Mouse (Mus musculus) Patski (cell line): Measurements from ENCODE around the gene Rin2. TPM values are rescaled to one million over a fixed set of nuclear protein-coding genes. Genes with fewer than 3 reads are reported as not detected.
A peak's percentile ranks its signal among the peaks of the same experiment; 100 is the strongest.

Experiments
- ATAC-seq: fragments of 100-300 bp; one replicate; pipeline ENCODE4 v1.8.0; 2021
- CTCF ChIA-PET: fragments of 350-600 bp; sonication (Branson Sonifier 250); formaldehyde crosslinking; loops from one replicate; lab custom pipeline; 2022; ENCODE audit warnings: inconsistent platforms; lab: Charles Lee
- POLR2A ChIA-PET: fragments of 350-600 bp; sonication (Branson Sonifier 250); formaldehyde crosslinking; loops from one replicate; lab custom pipeline; 2022; ENCODE audit warnings: antibody characterized with exemption, inconsistent platforms; lab: Charles Lee
- DNase-seq: peaks from one replicate; pipeline ENCODE4 v3.0.0-alpha.2; 2011; ENCODE audit warnings: low read depth, low spot score
- H3K27me3 ChIP-seq: fragments of 371-371 bp; one replicate; pipeline ENCODE4 v1.5.1; 2021
- CTCF ChIP-seq: fragments of 100-300 bp; IDR thresholded peaks from one replicate; pipeline ENCODE4 v1.5.1; 2021
- in situ Hi-C: fragments of 300-500 bp; cut with MboI; formaldehyde crosslinking; loops from 3 replicates; pipeline ENCODE4 v1.11.1; 2018; ENCODE audit warnings: low pct_unique_long_range_greater_than_20kb, mixed read lengths
- polyA plus RNA-seq: library from polyadenylated mRNA; unstranded; gene quantifications from one replicate; pipeline ENCODE4 v1.2.3, GENCODE M21; 2021

Rin2 gene
- polyA plus RNA-seq, 1 experiment from 2014 or later, result 38.7 TPM

GRCm38 (mm10) chr2:145855831-145856230, 180.8 kb downstream of the Rin2 start:
- H3K27me3 ChIP-seq, result no peaks in the 10 kb centered on the region
- no peak for TF ChIP-seq CTCF
- DNase-seq (no peak), ATAC-seq (no peak)
- POLR2A ChIA-PET, result no interaction called here
- CTCF ChIA-PET, result interaction anchor here (1.0 kb wide), 1 partner anchor 12 kb away, joined by 4 read pairs; no protein-coding TSS in a partner anchor
- in situ Hi-C loops, result no loop called here

DNA sequence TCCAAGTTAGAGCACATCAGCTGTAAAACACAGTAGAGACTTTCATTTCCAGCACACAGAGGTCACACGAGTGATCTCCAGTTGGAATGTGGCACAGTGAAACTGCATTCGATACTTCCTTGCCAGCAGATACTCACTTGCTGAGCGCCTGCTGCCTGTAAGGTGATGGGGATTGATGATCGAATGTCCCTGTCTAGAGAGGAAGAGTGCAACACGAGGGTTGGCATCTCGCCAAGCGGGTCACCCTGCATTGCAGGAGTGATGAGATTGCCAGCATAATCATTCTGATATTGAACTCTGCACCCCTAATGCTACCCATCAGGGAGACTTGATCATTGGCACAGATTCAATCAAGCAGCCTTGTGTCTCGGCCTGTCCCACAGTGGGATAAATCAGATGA, 182.8 kb downstream of the Rin2 start:
- no peaks in the 10 kb centered on the region for H3K27me3 ChIP-seq
- ATAC-seq (no peak), DNase-seq (no peak)
- TF ChIP-seq CTCF, result no peak
- in situ Hi-C loops, result no loop called here
- POLR2A ChIA-PET, result no interaction called here
- CTCF ChIA-PET, result interaction anchor here (0.6 to 1.0 kb wide), 2 partner anchors 20 to 23 kb away, joined by 3 read pairs; no protein-coding TSS in a partner anchor

DNA sequence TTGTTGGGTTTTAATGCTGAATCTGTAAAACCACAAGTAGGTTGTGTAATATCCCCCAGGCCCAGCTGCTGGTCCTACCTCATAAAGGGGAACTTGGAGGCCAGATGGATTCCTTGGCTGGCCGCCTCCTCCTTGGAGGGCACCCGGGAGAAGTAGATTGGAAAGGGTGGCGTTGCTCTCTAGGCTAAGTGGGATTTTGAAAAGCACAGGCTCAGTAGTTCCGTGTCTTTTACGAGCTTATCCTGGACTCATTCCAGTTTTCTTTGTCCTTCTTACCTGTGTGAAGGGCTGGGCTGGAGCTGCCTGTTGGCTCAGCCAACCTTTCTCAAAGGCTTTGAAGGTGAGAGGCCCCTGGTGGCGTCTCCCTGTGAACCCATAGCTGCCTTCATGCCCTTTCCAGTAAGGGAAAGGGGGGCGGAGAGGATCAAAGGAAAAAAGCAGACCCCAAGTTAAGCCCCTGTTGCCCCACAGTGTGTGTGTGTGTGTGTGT, 184.5 kb downstream of the Rin2 start:
- ATAC-seq, result no peak
- POLR2A ChIA-PET, result interaction anchor here (0.6 to 1.9 kb wide), 8 partner anchors 9 to 171 kb away, joined by 3 to 5 read pairs (median 3); no protein-coding TSS in a partner anchor
- no peak for DNase-seq

GRCm38 (mm10) chr2:145859932-145860801, 185.2 kb downstream of the Rin2 start:
- DNase-seq (peak; percentile 86), ATAC-seq (peak; percentile 89)
- POLR2A ChIA-PET, result interaction anchor here (0.6 to 1.9 kb wide), 9 partner anchors 9 to 172 kb away, joined by 3 to 5 read pairs (median 3); no protein-coding TSS in a partner anchor
- CTCF ChIA-PET, result interaction anchor here (1.1 to 2.8 kb wide), 8 partner anchors 19 to 159 kb away, joined by 3 to 13 read pairs (median 4); no protein-coding TSS in a partner anchor
- no peaks in the 10 kb centered on the region for H3K27me3 ChIP-seq
- in situ Hi-C loops, result loop anchor here (5.0 to 10.0 kb wide), 2 partner anchors 73 to 155 kb away; no protein-coding TSS in a partner anchor
- peak; percentile 82 for TF ChIP-seq CTCF

More for the DNA sequence above, 184.5 kb downstream of the Rin2 start:
- no peaks in the 10 kb centered on the region for H3K27me3 ChIP-seq
- CTCF ChIA-PET, result interaction anchor here (1.1 to 2.8 kb wide), 8 partner anchors 16 to 158 kb away, joined by 3 to 13 read pairs (median 4); no protein-coding TSS in a partner anchor
- in situ Hi-C loops, result no loop called here
- TF ChIP-seq CTCF, result no peak

DNA sequence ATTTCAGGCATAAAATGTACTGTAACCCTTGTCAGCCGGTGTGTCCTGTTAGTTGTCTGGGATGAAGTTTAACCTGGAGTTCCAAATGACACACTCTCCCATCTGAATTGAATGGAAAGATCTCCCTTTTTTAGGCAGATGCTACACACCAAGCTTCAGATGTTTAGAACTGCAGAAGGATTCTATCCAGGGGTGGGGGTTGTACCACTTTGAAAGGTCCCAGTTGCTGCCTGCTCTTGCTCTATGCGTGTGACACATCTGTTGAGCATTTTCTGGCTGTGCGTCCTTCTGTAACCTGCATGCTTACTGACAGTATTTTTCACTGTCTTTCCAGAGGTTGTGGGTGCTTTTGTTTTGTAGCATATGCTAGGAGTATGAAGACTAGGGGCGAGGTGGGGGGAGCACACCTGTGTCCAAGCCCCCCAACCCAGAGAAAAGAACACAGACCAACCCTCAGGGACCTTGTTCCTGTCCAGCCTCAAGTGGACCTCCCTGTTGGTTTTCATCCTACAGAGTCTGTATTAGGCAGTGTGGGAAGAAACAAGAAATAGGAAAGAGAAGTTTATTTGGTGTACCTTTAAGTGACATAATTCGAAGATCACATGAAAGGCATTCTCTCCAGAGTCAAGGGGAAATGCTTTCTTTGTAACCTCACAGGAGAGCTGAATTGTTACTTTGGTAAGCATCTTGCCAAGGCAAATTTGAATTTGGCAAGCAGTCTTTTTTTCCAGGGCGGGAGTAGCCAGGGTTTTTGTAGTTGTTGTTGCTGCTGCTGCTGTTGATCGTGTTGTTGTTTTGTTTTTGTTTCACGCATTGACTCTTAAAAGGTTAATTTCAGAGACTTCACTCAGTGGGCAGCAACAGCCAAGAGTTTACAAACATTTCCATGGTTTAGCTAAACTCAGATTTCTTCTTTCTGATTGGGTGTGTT, 186.4 kb downstream of the Rin2 start:
- DNase-seq, result no peak
- H3K27me3 ChIP-seq, result no peaks in the 10 kb centered on the region
- ATAC-seq, result no peak
- in situ Hi-C loops, result loop anchor here (5.0 to 10.0 kb wide), 2 partner anchors 74 to 157 kb away; no protein-coding TSS in a partner anchor
- CTCF ChIA-PET, result interaction anchor here (1.1 to 2.8 kb wide), 7 partner anchors 9 to 161 kb away, joined by 3 to 13 read pairs (median 3); no protein-coding TSS in a partner anchor
- POLR2A ChIA-PET, result interaction anchor here (0.6 to 1.3 kb wide), 4 partner anchors 12 to 116 kb away, joined by 3 to 5 read pairs (median 4); no protein-coding TSS in a partner anchor
- no peak for TF ChIP-seq CTCF

- in situ Hi-C loops, result loop anchor here (5.0 to 10.0 kb wide), 2 partner anchors 75 to 158 kb away; no protein-coding TSS in a partner anchor
- no peak for TF ChIP-seq CTCF
- no peak for DNase-seq
- no peak for ATAC-seq
- no peaks in the 10 kb centered on the region for H3K27me3 ChIP-seq
- ChIA-PET CTCF (interaction anchor here (1.1 to 2.3 kb wide), 6 partner anchors 8 to 162 kb away, joined by 3 to 9 read pairs (median 4); no protein-coding TSS in a partner anchor), POLR2A (interaction anchor here (0.6 to 0.7 kb wide), 4 partner anchors 18 to 498 kb away, joined by 3 to 5 read pairs (median 4); no protein-coding TSS in a partner anchor)
Measured at GRCm38 (mm10) chr2:145862206-145862817, 187.3 kb downstream of the Rin2 start.

DNA sequence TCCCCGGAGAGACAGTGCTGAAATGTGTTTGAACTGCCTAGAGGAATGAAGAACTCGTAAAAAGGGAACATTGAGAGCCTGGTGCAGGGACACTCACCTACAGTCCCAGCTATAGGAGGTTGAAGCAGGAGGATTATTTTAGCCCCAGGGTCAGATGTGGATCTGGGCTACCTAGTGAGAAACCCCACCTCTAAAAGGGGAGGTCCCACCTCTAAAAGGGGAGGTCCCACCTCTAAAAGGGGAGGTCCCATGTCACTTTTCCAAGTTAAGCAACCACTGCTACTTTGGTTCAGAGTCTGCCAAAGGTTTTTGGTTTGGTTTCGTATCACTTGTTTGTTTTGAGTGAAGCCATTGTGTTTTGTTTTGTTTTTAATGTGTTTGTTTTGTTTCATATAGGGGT, 190.3 kb downstream of the Rin2 start:
- ATAC-seq, result no peak
- DNase-seq, result no peak
- TF ChIP-seq CTCF, result no peak
- ChIA-PET CTCF (no interaction called here), POLR2A (no interaction called here)
- H3K27me3 ChIP-seq, result no peaks in the 10 kb centered on the region
- in situ Hi-C loops, result loop anchor here (10.0 kb wide), 1 partner anchor 161 kb away; no protein-coding TSS in a partner anchor

- no peak for TF ChIP-seq CTCF
- in situ Hi-C loops, result loop anchor here (10.0 kb wide), 1 partner anchor 161 kb away; no protein-coding TSS in a partner anchor
- no peak for ATAC-seq
- POLR2A ChIA-PET, result no interaction called here
- H3K27me3 ChIP-seq, result no peaks in the 10 kb centered on the region
- CTCF ChIA-PET, result interaction anchor here (1.1 kb wide), 1 partner anchor 29 kb away, joined by 3 read pairs; no protein-coding TSS in a partner anchor
- no peak for DNase-seq
Measured at GRCm38 (mm10) chr2:145866238-145866637, 191.2 kb downstream of the Rin2 start.
